Mouse (Mus musculus) left cerebral cortex, adult 8-10 months (tissue): ENCODE data around the gene a. TPM values are rescaled to one million over a fixed set of nuclear protein-coding genes. Genes with fewer than 3 reads are reported as not detected.
"Not testable (repeated sequence)": the region's sequence is repeated elsewhere in the genome, so short reads cannot be mapped to it uniquely, and the experiment has no call there.

Experiments
- DNase-seq, 2 experiments: peaks; one replicate each; pipeline ENCODE4 v3.0.0; 2022; ENCODE audit warnings: low spot score in 2 of 2
- total RNA-seq, 4 experiments: library from RNA; stranded (reverse); gene quantifications; 2 replicates each; pipeline ENCODE4 v1.2.4; 2022

The a gene
- total RNA-seq, 4 experiments from 2014 or later, result not detected

DNA sequence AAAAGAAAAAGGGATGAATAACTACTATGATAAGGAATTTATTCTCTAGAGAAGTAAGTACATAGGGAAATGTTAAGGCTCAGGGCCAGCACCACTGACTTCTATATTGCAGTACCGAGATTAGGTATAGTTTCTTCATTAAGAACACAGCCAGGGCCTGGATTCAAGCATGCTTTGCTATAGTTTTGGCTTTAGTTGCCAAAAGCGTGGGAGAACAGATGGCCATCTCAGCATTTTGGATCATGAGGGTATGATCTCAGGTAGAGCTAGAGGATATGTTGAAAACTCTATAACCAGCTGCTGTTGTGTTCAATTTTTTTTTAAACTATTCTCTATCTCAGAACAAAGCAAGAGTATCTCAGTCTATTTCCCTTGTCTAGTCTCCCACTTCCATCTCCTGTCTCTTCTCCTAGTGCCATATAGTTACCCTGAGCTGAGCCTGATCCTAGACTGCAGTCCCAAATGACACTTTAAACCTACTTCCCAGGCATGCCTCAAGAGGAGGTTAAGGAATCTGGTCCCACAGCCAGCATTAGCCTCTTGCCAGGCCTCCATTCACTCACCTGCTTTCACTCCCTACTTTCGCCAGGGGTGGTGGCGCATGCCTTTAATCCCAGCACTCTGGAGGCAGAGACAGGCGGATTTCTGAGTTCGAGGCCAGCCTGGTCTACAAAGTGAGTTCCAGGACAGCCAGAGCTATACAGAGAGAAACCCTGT, 43.1 kb downstream of the a start:
- DNase-seq, result no peak

DNA sequence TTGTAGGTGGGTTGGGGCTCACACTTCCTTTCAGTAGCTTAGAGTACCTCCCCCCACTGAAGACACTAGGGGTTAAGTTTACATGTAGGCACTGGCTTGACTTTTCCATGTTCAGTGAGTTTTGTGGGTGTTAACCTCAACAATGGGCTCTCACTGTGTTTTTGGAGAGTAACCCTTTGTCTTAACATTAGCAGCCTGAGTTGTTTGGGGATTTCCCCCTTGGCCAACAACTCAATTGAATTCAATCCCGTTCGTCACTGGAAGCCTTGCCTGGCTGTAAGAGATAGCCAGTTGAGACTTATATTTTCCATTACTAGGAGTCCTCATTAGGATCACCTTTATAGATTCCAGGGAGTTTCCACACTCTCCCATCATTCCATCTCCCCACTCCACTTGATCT, 45.3 kb downstream of the a start:
- DNase-seq, result no peak

DNA sequence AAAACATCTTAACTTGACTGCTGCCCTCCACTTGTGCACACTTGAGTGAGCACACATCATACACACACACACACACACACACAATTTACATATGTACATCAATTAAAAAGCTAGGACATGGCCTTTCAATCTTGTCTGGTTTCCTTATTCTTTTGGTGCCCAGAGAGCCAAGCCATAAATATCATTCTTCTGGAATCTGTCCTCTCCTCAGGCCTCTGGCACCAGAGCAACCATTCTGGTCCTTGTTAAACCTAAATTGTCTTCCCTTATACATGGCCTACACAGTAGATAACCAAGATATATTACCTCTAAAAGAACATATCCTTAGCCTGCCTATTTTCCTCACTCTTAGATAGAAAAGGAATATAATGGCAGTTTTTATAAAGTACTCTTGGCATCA, 56.9 kb downstream of the a start:
- DNase-seq, result no peak

DNA sequence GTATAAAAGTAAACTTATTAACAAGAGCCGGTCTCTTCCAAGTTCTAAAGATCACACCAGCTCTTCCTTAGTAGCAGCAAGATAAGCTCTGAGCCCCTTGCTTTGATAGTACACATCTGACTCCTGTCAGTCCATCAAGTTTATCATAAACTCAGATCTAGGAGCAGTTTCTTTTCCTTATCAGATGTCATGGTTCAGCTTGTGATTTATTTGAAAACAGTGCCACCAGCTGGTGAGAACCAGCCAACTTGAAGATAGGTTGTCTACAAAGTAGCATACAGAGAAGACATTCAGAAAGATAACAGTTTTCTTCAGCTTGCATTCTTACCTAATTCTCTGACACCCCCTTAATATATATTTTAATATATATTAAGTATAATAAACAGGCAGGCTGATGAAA, 64.2 kb downstream of the a start:
- DNase-seq, result peak in 1 of 2 experiments; percentile 55

DNA sequence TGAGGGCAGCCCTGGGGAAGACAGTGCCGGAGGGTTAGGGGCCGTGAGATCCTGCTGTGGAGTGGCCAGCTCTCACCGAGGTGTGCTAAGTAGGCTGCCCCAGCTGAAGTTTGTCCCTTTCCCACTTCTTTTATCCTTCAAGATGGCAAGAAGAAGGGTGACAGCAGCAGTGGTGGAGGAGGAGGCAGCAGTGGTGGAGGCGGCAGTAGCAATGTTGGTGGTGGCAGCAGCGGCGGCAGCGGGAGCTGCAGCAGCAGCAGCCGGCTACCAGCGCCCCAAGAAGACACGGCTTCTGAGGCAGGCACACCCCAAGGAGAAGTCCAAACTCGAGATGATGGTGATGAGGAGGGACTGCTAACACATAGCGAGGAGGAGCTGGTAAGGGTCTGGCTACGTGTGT, 72.5 kb downstream of the a start:
- peak in 1 of 2 experiments; percentile 30 for DNase-seq

DNA sequence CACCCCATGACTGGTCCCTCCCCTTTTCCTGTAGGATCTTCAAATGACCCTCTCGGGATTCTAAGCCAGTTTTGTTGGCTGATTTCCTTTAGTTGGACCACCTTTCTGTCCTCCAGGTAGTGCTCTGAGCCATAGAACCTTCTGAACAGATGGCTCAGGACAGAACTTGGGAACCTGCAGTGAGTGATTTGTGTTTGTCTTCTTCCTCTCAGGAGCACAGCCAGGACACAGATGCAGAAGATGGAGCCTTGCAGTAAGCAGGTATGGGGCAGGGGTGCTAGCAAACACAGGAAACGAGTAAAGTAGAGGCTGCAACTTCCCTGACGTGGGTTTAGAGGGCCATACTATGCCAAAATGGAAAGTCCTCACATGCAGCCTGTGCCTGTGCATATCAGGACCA, 74.5 kb downstream of the a start:
- DNase-seq, result no peak

DNA sequence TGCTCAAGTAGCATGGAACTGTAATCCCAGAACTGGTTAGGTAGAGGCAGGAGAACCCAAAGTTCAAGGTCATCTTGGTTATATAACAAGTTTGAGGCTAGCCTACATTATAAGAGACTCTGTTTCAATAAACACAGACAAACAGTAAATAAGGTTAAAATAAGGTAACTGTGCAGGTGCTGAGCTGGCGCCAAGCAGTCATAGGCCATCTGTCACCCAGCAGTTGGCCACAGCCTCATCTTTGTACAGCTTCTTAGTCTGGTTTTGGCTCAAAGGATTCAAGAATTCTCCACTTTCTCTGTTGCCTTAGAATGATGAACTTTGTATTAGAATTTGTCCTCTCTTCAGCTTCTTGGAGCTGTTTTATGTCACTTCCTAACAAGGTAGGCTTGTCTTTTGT, 76.9 kb downstream of the a start:
- no peak for DNase-seq

DNA sequence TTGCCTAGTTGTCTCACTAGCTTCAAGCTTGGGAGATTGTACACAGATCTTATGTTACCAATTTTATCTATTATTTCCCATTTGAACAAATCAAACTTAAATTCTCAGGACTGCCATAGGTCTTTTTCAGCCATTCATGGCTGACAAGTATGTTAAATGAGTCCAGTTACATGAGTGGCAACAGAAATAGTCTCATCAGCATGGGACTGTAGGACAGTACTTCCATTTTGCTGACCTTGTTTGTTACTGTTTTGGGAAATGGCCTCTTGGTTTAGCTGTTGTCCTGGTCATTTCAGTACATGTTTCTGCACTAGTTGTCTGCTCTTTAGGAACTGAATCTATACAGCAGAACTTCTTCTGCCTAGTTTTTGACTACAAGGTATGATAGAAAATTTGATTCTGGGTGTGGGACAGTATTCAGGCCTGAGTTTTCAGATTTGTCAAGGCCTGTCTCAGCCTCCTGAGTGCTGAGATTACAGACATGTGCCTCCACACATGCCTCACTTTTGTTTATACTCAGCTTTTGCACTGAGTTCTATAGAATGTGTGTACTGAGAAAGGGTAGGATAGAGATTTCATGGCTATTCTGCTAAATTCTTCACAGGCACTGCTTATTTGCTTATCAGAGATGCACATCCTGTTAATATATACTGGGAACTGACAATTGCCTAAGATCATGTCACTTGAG, 78.9 kb downstream of the a start:
- no peak for DNase-seq

DNA sequence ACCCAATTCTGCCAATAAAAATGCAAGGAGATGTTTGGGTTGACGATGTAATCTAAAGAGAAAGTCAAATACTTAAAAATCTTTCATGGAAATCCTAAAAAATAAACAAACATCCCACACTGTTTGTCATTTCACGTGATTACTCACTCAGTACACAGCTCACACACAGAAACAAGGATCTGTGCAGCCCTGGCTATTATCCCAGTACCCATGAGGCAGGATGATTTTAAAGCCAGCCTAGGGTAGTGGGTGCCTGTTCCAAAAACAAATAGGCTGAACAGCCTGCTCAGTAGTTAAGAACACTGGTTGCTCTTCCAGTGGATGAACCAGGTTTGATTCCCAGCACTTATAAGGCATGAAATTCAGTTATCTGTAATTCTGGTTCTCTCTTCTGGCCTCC, 85.4 kb downstream of the a start:
- DNase-seq, result no peak

DNA sequence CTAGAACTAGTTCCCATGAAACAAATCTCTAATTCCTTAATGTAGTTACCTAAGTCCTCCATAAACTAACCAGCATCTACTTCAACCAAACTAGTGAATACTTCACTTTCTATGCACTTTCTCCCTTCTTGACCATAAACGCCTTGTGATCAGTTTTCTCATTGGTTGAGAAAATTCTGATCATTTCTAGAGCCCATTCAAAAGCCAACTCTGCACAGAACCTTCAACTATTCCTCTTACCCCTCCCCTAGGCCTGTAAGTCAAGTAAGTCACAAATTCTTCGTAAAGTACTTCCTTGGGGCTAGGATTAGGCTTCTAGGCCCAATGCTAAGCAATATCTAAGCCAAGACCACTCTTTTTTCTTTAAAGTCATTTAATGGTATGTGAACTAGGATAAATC, 100.4 kb downstream of the a start:
- DNase-seq, result no peak

DNA sequence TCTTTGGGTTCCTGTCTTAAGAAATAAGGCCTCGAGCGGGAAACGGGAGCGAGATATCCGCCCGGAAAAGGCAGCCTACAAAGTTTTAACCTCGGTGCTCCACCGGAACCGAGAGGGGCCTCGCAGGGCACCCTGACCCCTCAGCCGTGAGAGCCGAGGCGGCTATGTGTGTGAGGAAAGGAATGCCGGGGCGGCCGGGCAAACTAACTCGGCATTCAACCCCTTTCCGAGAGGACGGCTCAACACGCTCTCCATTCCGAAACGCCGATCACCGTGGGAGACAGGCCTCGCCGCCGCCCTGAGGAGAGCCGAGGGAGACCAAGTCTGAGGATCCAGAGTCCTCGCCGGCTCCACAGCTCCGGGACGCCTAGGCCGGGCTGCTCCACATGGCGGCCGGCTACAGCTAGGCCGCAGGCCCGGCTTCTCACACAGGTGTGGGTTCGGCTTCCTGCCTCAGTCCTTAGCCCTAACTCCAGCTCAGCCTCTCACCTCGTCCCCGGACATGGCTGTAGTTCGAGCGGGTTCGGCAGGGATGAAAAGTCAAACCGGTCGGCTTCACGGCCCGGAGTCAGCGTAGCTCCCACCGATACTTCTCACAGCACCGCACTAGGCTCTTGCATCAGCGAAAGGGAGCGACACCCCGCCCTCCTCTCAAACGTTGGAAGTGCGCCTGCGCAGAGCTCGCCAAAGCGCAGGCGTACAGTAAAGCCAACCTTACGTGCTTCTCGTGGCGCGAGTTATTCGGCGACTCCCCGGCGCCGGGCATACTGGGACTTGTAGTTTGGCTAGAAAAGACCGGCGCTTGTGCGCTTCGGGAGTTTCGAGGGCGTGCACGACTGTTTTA, 101.2 kb downstream of the a start, which contains the start of gene Eif2s2:
Gene Eif2s2, minus strand, starts transcription at position 735 of the 844 bp plus-strand sequence.
- peak; percentile 88 to 96 for DNase-seq

DNA sequence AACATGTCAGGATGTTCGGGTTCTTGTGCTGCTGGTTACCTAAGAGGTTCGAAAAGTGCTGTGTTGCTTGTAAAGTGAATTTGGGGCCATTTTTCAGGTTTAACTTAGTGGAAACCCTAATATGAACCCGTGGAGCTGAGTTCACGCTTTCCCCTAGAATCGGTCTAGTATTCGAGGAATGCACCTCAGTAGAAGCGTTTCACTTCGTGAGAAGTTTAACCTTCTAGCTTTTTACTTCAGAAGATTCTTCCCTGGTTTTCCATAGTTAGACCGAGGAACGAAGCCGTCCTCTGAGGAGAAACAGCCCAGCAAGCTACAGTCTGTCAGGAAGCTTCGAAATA, 101.8 kb downstream of the a start:
- no peak for DNase-seq

DNA sequence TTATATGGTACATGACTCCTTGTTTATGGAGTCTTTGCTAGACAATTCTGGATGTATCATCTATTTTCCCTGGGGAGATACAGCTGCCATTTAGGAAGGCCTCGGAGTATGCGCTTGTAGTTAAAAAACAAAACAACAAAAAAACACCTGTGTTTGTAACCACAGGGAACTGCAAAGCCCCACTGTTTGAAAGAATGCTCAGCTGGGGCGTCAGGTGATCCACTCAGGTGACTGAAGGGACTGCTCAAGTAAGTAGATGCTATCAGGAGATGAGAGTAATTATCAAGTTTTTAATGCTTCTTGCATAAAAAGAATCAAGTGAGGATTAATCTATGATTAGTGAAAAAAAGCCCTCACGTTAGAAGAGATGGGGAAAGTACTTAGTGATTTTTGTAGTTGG, 102.3 kb downstream of the a start:
- no peak for DNase-seq

DNA sequence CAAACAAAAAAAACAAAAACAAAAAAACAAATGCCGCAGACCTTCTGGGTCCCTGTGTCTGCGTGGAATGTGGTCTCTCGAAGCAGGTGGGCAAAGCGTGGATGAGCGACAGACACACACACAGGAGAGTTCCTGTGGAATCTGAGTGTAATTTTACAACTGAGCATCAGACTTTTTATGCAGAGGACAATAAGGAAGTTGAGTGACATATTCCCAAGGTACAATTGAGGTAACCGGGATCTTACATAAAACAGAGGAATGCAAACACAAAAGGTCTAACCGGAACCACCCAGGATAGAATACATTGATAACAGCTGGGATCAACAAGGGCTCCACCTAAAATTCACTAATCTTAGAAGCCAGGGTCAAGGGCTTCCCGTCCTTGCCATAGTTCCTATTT, 107.8 kb downstream of the a start:
- not testable (repeated sequence) for DNase-seq

DNA sequence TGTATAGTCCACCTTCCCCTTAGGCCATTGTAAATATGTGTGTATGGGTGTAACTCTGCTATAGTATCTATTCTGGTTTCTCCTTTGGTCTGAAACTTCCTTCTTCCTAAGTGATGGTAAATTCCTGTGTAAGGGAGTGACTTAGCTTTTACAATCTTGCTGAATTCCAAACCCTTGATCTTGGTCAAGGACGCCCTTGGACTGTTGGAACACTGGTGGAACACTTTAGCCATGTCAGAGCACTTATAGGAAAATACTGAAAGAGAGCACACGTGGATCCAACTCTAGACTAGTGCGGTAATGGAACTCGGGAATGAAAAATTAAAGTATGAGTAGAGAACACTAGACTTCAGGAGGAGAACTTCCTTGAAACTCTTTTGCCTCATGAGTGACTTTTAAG, 108.2 kb downstream of the a start:
- not testable (repeated sequence) for DNase-seq

DNA sequence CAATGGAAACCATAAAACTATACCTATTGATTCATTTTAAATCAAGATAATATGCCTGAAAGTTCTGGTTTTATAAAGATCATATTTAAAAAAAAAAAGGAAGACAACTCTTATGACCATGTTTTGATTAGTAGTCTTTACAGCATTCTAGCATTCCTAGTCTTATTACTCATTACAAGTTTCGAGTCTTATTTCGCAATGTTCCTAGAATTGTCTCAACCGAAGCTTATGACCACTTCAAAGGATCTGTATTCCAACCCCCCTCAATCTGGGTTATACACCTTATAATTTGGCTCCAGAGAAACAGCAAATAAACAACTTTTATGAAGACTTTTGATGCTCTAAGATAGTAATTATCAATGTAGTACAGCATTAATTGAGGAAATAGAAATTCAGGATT, 110.9 kb downstream of the a start:
- DNase-seq, result no peak

DNA sequence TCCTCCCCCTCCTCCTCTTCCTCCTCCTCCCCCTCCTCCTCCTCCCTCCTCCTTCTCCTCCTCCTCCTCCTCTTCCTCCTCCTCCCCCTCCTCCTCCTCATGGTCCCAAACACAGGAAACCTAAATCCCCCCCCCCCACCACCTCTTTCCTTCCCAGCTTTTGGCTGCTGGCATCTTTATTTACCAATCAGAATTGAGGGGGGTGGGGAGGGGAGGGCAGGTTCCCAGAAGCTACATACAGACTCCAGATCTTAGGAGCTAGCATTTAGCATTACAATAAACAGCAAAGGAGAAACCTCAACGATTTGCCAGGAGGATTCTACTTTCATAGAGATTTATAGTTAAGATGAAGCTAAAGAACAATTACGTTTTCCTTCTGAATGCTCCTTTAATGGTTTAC, 114.6 kb downstream of the a start:
- no peak for DNase-seq

DNA sequence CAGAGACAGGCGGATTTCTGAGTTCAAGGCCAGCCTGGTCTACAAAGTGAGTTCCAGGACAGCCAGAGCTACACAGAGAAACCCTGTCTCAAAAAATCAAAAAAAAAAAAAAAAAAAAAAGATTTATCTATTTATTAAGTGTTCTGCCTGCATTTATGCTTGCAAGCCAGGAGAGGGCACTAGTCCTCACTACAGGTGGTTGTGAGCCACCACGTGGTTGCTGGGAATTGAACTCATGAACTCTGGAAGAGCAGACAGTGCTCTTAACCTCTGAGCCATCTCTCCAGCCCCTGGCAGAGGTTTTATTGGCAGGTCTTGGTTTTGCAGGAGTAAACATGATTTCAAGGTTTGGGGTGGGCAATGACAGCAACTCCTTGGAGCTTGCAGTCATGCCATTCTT, 117.0 kb downstream of the a start:
- not testable (repeated sequence) for DNase-seq

DNA sequence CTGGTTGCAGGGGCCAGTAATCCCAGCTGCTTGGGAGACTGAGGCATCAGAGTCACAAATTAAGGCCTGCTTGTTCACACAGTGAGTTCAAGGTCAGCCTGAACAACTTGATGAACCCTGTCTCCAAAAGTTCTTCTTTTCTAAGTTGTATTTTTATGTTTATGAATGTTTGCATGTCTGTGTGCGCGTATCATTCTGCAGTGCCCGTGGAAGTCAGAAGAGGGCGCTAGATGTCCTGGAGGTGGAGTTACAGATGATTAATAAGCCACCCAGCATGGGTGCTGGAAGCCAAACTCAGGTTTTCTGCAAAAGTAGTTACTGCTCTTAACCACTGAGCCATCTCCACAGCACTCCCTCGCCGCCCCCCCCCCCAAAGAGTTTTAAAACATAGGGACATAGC, 118.6 kb downstream of the a start:
- no peak for DNase-seq

DNA sequence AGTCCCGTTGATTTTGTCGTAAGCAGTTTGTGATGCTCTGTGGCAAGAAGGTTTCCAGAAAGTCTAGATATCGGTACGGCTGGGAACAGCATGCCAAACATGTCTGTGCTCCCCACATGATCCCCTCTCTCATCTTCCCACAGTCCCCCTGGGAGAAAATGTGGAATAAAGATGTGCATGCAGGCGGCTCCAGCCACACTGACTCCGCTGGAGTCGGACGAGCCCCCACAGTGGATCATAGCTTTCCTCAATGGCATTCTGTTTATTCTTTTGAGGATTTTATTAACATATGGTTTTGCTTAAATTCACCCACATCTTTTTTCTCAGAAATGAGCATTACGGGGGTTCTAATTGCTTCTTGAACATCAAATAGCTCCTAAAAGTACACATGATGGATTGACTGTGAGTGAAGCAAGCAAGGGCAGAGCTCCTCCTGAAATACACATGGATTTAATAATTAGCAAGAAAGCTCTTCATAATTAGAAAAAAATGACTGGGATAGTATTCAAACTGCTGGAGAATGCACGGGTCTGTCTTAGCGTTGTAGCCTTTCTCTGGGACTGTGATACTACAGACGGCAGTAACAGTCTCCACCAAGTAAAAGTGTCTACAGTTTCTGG, 124.8 kb downstream of the a start:
- DNase-seq, result no peak

DNA sequence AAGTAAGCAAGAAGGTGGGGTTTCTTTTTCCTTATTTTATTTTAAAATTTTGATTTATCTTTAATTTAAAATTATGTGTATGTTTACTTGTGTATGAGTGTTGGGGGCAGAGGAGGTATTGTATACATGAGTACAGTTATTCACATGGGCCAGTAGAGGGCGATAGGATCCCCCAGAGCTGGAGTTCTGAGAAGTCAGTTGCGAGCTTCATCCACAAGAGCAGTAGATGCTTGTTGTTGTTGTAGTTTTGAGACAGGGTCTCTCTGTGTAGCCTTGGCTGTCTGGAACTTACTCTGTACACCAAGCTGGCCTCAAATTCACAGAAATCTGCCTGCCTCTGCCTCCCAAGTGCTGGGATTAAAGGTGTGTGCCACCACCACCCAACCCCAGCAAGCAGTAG, 125.3 kb downstream of the a start:
- no peak for DNase-seq
